Mouse (Mus musculus) embryo, embryonic 10.5 days (tissue): ENCODE measurements around the gene Rngtt.
A peak's percentile ranks its signal among the peaks of the same experiment; 100 is the strongest.
"Not testable (repeated sequence)": the region's sequence is repeated elsewhere in the genome, so short reads cannot be mapped to it uniquely, and the experiment has no call there.

Experiments
- DNase-seq: peaks from one replicate; pipeline ENCODE4 v3.0.0-alpha.2; 2015; ENCODE audit warnings: low spot score

Rngtt gene

GRCm38 (mm10) chr4:33441864-33442263 lies 131.8 kb downstream of the Rngtt start:
- DNase-seq: no peak

GRCm38 (mm10) chr4:33446265-33446664 lies 136.2 kb downstream of the Rngtt start:
- no peak for DNase-seq

GRCm38 (mm10) chr4:33446881-33447280 lies 136.8 kb downstream of the Rngtt start:
- DNase-seq: no peak

GRCm38 (mm10) chr4:33450356-33450755 lies 140.2 kb downstream of the Rngtt start:
- DNase-seq: not testable (repeated sequence)

- no peak for DNase-seq
These were observed 149.7 kb downstream of the Rngtt start for GRCm38 (mm10) chr4:33459851-33460250.

GRCm38 (mm10) chr4:33464432-33464831 lies 154.3 kb downstream of the Rngtt start:
- DNase-seq: no peak

GRCm38 (mm10) chr4:33465871-33466270 lies 155.8 kb downstream of the Rngtt start:
- DNase-seq: no peak

GRCm38 (mm10) chr4:33466970-33467399 lies 156.9 kb downstream of the Rngtt start:
- no peak for DNase-seq

GRCm38 (mm10) chr4:33467627-33468026 lies 157.5 kb downstream of the Rngtt start:
- DNase-seq: no peak

- no peak for DNase-seq
These were observed 158.0 kb downstream of the Rngtt start for GRCm38 (mm10) chr4:33468151-33468550.

- DNase-seq: no peak
These were observed 160.7 kb downstream of the Rngtt start for GRCm38 (mm10) chr4:33470671-33471302.

- no peak for DNase-seq
These were observed 168.1 kb downstream of the Rngtt start for GRCm38 (mm10) chr4:33478011-33478785.

GRCm38 (mm10) chr4:33481721-33482120 lies 171.6 kb downstream of the Rngtt start:
- DNase-seq: no peak

- DNase-seq: no peak
These were observed 175.9 kb downstream of the Rngtt start for GRCm38 (mm10) chr4:33486050-33486449.

GRCm38 (mm10) chr4:33491108-33491507 lies 181.0 kb downstream of the Rngtt start:
- DNase-seq: no peak

GRCm38 (mm10) chr4:33494377-33494776 lies 184.3 kb downstream of the Rngtt start:
- DNase-seq: no peak

GRCm38 (mm10) chr4:33496985-33497384 lies 186.9 kb downstream of the Rngtt start:
- DNase-seq: no peak

GRCm38 (mm10) chr4:33497657-33498056 lies 187.5 kb downstream of the Rngtt start:
- no peak for DNase-seq

GRCm38 (mm10) chr4:33498160-33498874 lies 188.2 kb downstream of the Rngtt start:
- peak; percentile 14 for DNase-seq

- DNase-seq: no peak
These were observed 196.5 kb downstream of the Rngtt start for GRCm38 (mm10) chr4:33506638-33507037.

GRCm38 (mm10) chr4:33510544-33510943 lies 200.4 kb downstream of the Rngtt start:
- no peak for DNase-seq

- DNase-seq: no peak
These were observed 203.3 kb downstream of the Rngtt start for GRCm38 (mm10) chr4:33513421-33513820.
